Mouse (Mus musculus) inflammation-experienced regulatory T-cells, adult 6 months (primary cell): Measurements from ENCODE around the gene Fbln2. TPM values are rescaled to one million over a fixed set of nuclear protein-coding genes. Genes with fewer than 3 reads are reported as not detected.

Experiments used
- polyA plus RNA-seq, 3 experiments: library from polyadenylated mRNA; unstranded; fragments of 100-300 nt; shearing (Covaris generic); gene quantifications; one replicate each; pipeline ENCODE4 v1.2.1; 2017

Fbln2 gene
- polyA plus RNA-seq, 3 experiments from 2014 or later = 0.22 to 1.2 TPM; not detected in 1

Other genes starting within 250 kb of the Fbln2 start
- gene Iqsec1, start 223.8 kb upstream of the Fbln2 start, polyA plus RNA-seq = 10 to 100 TPM in 2 of 3 experiments, 1 to 10 TPM in 1; 9.8 to 12.2 (median 10.0) TPM
- 10 to 100 TPM; 51.5 to 81.0 (median 66.2) TPM for gene Nup210, start 95.6 kb upstream of the Fbln2 start, polyA plus RNA-seq
- 1 to 10 TPM in 2 of 3 experiments, under 1 TPM in 1; 0.80 to 1.5 (median 1.4) TPM for gene Hdac11, start 55.8 kb upstream of the Fbln2 start, polyA plus RNA-seq
- gene Wnt7a, start 198.9 kb downstream of the Fbln2 start, polyA plus RNA-seq = not detected